Mouse (Mus musculus) cerebral cortex, adult 2 months (tissue): ENCODE results near the gene Gpx4.

ENCODE experiments used
- WGBS: fragments of 180-500 bp; shearing (Covaris S2); methylation state at CpG from one replicate; pipeline ENCODE4 v1.1.7; 2018; 5-methylcytosine and 5-hydroxymethylcytosine counted together

The Gpx4 gene

GRCm38 (mm10) chr10:80050244-80050643 lies 3.3 kb downstream of the Gpx4 start:
- 74% methylated on average over 6 of the region's 6 CpGs for WGBS

GRCm38 (mm10) chr10:80050885-80051617 lies 4.1 kb downstream of the Gpx4 start:
- WGBS, result 52% methylated on average over 15 of the region's 15 CpGs

- 51% methylated on average over 14 of the region's 14 CpGs for WGBS
Observed at GRCm38 (mm10) chr10:80051618-80052373, 4.8 kb downstream of the Gpx4 start.

GRCm38 (mm10) chr10:80052374-80052764 lies 5.4 kb downstream of the Gpx4 start:
- WGBS, result 84% methylated on average over 5 of the region's 5 CpGs

GRCm38 (mm10) chr10:80053259-80053780 lies 6.4 kb downstream of the Gpx4 start:
- WGBS, result under 1% methylated on average over 47 of the region's 47 CpGs

GRCm38 (mm10) chr10:80053831-80054815 lies 7.2 kb downstream of the Gpx4 start:
- WGBS, result under 1% methylated on average over 77 of the region's 77 CpGs

- 3% methylated on average over 3 of the region's 3 CpGs for WGBS
Observed at GRCm38 (mm10) chr10:80054911-80055310, 7.9 kb downstream of the Gpx4 start.

GRCm38 (mm10) chr10:80055364-80055763 lies 8.4 kb downstream of the Gpx4 start:
- 57% methylated on average over 5 of the region's 5 CpGs for WGBS

- WGBS, result 66% methylated on average over 10 of the region's 10 CpGs
Observed at GRCm38 (mm10) chr10:80055891-80056290, 8.9 kb downstream of the Gpx4 start.

GRCm38 (mm10) chr10:80056506-80056905 lies 9.5 kb downstream of the Gpx4 start:
- 80% methylated on average over 4 of the region's 4 CpGs for WGBS

- WGBS, result 79% methylated on average over 27 of the region's 27 CpGs
Observed at GRCm38 (mm10) chr10:80056976-80057682, 10.2 kb downstream of the Gpx4 start.

GRCm38 (mm10) chr10:80057683-80058326 lies 10.8 kb downstream of the Gpx4 start:
- WGBS, result 71% methylated on average over 30 of the region's 30 CpGs

GRCm38 (mm10) chr10:80063104-80063503 lies 16.1 kb downstream of the Gpx4 start:
- WGBS, result 43% methylated on average over 5 of the region's 5 CpGs

GRCm38 (mm10) chr10:80063877-80064650 lies 17.1 kb downstream of the Gpx4 start:
- WGBS, result 83% methylated on average over 23 of the region's 23 CpGs

GRCm38 (mm10) chr10:80069251-80069650 lies 22.3 kb downstream of the Gpx4 start:
- WGBS, result 76% methylated on average over 6 of the region's 7 CpGs

GRCm38 (mm10) chr10:80069948-80070450 lies 23.0 kb downstream of the Gpx4 start:
- WGBS, result 94% methylated on average over 4 of the region's 4 CpGs

- WGBS, result 41% methylated on average over 9 of the region's 9 CpGs
Observed at GRCm38 (mm10) chr10:80070837-80071515, 24.0 kb downstream of the Gpx4 start.

- 69% methylated on average over 3 of the region's 3 CpGs for WGBS
Observed at GRCm38 (mm10) chr10:80071516-80071900, 24.5 kb downstream of the Gpx4 start.
